Mouse (Mus musculus) lung, embryonic 14.5 days (tissue): ENCODE results near the gene Gm3739. TPM values are rescaled to one million over a fixed set of nuclear protein-coding genes. Genes with fewer than 3 reads are reported as not detected.
"Not testable (repeated sequence)": the region's sequence is repeated elsewhere in the genome, so short reads cannot be mapped to it uniquely, and the experiment has no call there.

ENCODE experiments used
- ATAC-seq: fragments of 200-750 bp; cut with Nextera tagmentation; 2 replicates; pipeline ENCODE4 v1.8.0; 2017; ENCODE audit warnings: mild to moderate bottlenecking, moderate TSS enrichment, moderate library complexity; ENCODE audit not compliant: insufficient read depth
- DNase-seq: peaks from one replicate; pipeline ENCODE4 v3.0.0-alpha.2; 2015
- H3K27ac ChIP-seq: fragments of 300-500 bp; sonication (generic); 2 replicates; pipeline ENCODE4 v1.5.1; 2014; ENCODE audit warnings: low read depth, mild to moderate bottlenecking, moderate library complexity
- H3K27me3 ChIP-seq: fragments of 300-500 bp; sonication (generic); 2 replicates; pipeline ENCODE4 v1.6.1; 2014; ENCODE audit warnings: low read length, control low read depth; ENCODE audit not compliant: insufficient read depth
- H3K36me3 ChIP-seq: fragments of 300-500 bp; sonication (generic); 2 replicates; pipeline ENCODE4 v1.6.1; 2014; ENCODE audit warnings: control low read depth; ENCODE audit not compliant: insufficient read depth
- H3K4me1 ChIP-seq: fragments of 300-500 bp; sonication (generic); 2 replicates; pipeline ENCODE4 v1.6.1; 2014; ENCODE audit warnings: antibody characterized with exemption, control low read depth; ENCODE audit not compliant: insufficient read depth
- H3K4me2 ChIP-seq: fragments of 300-500 bp; sonication (generic); 2 replicates; pipeline ENCODE4 v1.6.1; 2014; ENCODE audit warnings: mild to moderate bottlenecking
- H3K4me3 ChIP-seq: fragments of 300-500 bp; sonication (generic); 2 replicates; pipeline ENCODE4 v1.5.1; 2014; ENCODE audit warnings: low read depth, low read length
- H3K9ac ChIP-seq: fragments of 300-500 bp; sonication (generic); 2 replicates; pipeline ENCODE4 v1.6.1; 2014
- H3K9me3 ChIP-seq: fragments of 300-500 bp; sonication (generic); 2 replicates; pipeline ENCODE4 v1.6.1; 2016; ENCODE audit warnings: low read depth, low read length, control low read depth
- WGBS: fragments of 180-500 bp; shearing (Covaris S2); extraction: QIAGEN DNeasy Blood & Tissue Kit; methylation state at CpG from one replicate; pipeline ENCODE4 v1.1.7; 2014; 5-methylcytosine and 5-hydroxymethylcytosine counted together
- polyA plus RNA-seq: library from polyadenylated mRNA; unstranded; fragments of >200 nt; fragmentation: Nextera tagmentation; extraction: Ambion mirVana; gene quantifications from 2 replicates; pipeline ENCODE4 v1.2.1, GENCODE M21; 2014

The Gm3739 gene
- 0.68 and 1.0 TPM in 2 replicates for polyA plus RNA-seq

DNA sequence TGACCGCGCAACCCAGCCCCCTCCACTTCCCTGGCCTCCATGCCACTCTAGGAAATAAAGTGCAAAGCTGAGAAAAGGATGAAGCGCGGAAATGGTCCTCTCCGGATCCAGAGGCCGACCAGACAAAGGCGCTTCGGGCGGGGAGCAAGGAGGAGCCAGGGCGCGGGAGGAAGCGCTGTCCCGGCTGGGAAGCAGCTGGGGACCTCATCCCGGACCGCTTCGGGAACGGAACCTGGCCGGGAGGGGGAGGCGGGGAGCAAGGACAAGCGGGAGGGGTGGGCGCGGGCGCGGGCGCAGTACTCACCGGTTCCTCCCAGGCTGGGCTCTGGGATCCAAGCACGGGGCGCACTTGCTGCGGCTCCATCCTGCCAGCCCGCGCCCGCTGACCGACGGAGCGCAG, at the start of gene Gm3739:
Gene Gm3739 (minus strand): TSS at position 389 of the 400 bp plus-strand sequence.
- H3K9me3 ChIP-seq, DNase-seq, H3K27ac ChIP-seq, ATAC-seq, H3K27me3 ChIP-seq, H3K4me1 ChIP-seq, H3K36me3 ChIP-seq: not testable (repeated sequence)
- peak within 1 kb of the TSS; percentile 63 for H3K4me2 ChIP-seq
- peak within 1 kb of the TSS; percentile 34; the same call in 1 of the 2 replicates for H3K9ac ChIP-seq
- WGBS, result 1% methylated on average over 7 of the region's 35 CpGs
- H3K4me3 ChIP-seq, result peak within 1 kb of the TSS; percentile 44

DNA sequence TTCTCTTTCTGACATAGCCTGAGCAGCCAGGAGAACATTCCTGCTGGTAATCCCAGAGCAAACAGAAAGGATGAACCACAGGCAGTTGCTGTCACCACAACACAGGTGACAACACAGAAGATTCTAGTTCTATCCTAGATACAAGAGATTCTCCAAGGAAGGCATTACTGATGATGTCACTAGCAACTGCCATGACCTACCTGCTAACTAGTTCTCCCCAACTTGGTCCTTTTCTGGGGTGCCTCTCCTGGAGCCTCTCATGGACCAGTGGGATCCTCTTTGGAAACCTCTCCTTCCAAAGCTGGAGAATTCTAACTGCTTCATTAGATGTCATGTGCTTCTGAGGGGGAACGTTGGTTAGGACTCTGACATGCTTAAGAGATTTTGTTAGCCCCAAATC, 17.4 kb upstream of the Gm3739 start, which contains the start of gene Gm5797:
Gene Gm5797 (minus strand): TSS at position 101 of the 400 bp plus-strand sequence.
- H3K9me3 ChIP-seq, H3K4me3 ChIP-seq, H3K9ac ChIP-seq, H3K4me2 ChIP-seq, DNase-seq, H3K36me3 ChIP-seq, H3K27ac ChIP-seq, ATAC-seq, H3K4me1 ChIP-seq, H3K27me3 ChIP-seq: not testable (repeated sequence)
- no CpG with 5 or more reads among the region's 1 CpGs for WGBS

DNA sequence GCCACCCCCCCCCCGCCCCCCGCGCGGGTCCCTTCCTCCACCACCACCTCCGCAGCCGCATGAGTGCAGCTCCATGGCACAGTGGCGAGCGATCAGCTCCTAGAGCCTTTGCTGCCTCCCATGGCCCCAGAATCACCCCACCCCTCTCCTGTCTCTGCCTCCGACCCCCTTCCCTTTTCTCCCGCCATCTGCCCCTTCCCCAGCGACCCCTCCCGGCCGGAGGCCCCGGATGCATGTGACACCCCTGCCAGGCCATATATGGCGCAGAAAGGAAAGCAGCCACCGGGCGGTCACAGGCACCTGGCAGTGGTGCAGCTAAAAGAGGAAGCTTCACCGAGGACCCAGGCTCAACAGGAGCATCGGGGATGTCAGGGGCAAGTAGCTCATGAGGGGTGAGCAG, 244 bp upstream of the Gm3739 start:
- peak overlapping the region; percentile 34; the same call in 1 of the 2 replicates for H3K9ac ChIP-seq
- WGBS, result under 1% methylated on average over 12 of the region's 19 CpGs
- not testable (repeated sequence) for H3K9me3 ChIP-seq, H3K27ac ChIP-seq, ATAC-seq, H3K4me1 ChIP-seq, H3K27me3 ChIP-seq, H3K36me3 ChIP-seq
- peak overlapping the region; percentile 44 for H3K4me3 ChIP-seq
- peak; percentile 26 for DNase-seq
- peak overlapping the region; percentile 63 for H3K4me2 ChIP-seq

DNA sequence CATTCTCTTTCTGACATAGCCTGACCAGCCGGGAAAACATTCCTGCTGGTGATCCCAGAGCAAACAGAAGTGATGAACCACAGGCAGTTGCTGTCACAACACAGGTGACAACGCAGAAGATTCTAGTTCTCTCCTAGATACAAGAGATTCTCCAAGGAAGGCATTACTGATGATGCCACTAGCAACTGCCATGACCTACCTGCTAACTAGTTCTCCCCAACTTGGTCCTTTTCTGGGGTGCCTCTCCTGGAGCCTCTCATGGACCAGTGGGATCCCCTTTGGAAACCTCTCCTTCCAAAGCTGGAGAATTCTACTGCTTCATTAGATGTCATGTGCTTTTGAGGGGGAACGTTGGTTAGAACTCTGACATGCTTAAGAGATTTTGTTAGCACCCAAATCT, 50.2 kb downstream of the Gm3739 start, which contains the start of gene Gm3727:
Gene Gm3727 (minus strand): TSS at position 101 of the 400 bp plus-strand sequence.
- H3K4me1 ChIP-seq, H3K27me3 ChIP-seq, ATAC-seq, H3K27ac ChIP-seq, H3K9ac ChIP-seq, DNase-seq, H3K36me3 ChIP-seq, H3K4me2 ChIP-seq, H3K9me3 ChIP-seq, H3K4me3 ChIP-seq: not testable (repeated sequence)
- WGBS, result 56% methylated on average over 3 of the region's 3 CpGs

Other genes starting within 250 kb of the Gm3739 start
- gene Gm3696, start 214.4 kb downstream of the Gm3739 start, polyA plus RNA-seq, result 1.9 TPM in 2 replicates
- gene Gm6676, start 189.6 kb downstream of the Gm3739 start, polyA plus RNA-seq, result not detected in 2 replicates
- gene Gm3512, start 140.5 kb downstream of the Gm3739 start, polyA plus RNA-seq, result 3.5 and 4.2 TPM in 2 replicates
- not detected in 2 replicates for gene Gm16434, start 120.5 kb downstream of the Gm3739 start, polyA plus RNA-seq
- not detected in 2 replicates for gene Gm3727, start 50.3 kb downstream of the Gm3739 start, polyA plus RNA-seq
- not detected in 2 replicates for gene Gm5797, start 17.3 kb upstream of the Gm3739 start, polyA plus RNA-seq
- gene Gm8374, start 50.1 kb upstream of the Gm3739 start, polyA plus RNA-seq, result not detected in 2 replicates
- not detected in 2 replicates for gene Gm3755, start 135.9 kb upstream of the Gm3739 start, polyA plus RNA-seq
- gene Gm3752, start 168.7 kb upstream of the Gm3739 start, polyA plus RNA-seq, result 0.66 and 0.84 TPM in 2 replicates